Mouse (Mus musculus): ENCODE measurements around the gene 1700030J22Rik.

The 1700030J22Rik gene

DNA sequence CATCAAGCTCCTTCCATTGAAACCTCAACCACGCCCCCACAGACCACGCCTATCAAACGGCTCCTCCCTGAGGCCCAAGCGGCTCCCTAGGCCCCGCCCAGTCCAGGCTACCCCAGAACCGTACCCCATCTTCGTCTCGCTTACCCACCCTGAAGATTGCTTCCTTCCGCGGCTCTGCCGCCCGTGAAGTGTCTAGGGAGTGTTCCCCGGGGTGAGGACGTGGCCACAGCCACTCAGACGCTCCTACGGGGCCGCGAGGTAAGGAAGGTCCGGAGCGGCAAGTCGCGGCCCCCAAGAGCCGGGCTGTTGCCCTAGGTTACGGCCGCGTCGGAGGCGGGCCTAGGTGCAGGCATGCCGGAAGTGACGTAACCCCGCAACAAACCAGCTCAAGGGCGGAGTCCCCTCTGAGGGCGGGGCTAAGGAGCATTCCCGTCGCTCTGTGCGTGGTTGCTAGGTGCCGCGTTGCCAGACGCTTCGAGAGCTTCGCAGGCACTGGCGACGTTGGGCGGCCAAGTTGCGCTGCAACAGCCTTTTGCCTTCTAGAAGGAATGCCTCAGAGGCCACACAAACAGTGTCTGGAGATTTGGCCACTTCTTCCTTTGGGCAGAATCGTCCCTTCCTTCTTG, at the start of gene 1700030J22Rik:
Gene 1700030J22Rik (minus strand): TSS at position 329 of the 626 bp plus-strand sequence.
- DNase-seq (ENCODE audit: low spot score in 2 of 2), result peak; percentile 99

DNA sequence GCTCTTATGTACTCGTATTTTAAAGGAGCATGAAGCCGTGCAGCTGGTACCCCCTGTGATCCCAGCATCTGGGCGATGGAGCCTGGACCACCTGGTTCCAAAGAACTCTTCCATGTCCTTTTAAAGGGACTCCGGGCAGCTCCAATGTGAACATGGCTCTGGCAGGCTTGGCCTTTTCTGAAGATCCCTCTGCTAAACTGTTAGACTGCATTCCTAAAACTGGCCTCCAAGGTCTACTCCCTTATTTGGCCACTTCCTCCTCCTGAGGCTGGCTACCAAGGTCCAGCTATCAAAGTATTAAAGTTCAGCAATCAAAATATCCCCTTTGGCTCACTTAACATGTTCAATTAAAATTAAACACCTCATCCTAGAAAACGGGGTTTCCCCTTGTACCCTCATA, 48.8 kb upstream of the 1700030J22Rik start:
- DNase-seq (ENCODE audit: low spot score in 2 of 2), result no peak

DNA sequence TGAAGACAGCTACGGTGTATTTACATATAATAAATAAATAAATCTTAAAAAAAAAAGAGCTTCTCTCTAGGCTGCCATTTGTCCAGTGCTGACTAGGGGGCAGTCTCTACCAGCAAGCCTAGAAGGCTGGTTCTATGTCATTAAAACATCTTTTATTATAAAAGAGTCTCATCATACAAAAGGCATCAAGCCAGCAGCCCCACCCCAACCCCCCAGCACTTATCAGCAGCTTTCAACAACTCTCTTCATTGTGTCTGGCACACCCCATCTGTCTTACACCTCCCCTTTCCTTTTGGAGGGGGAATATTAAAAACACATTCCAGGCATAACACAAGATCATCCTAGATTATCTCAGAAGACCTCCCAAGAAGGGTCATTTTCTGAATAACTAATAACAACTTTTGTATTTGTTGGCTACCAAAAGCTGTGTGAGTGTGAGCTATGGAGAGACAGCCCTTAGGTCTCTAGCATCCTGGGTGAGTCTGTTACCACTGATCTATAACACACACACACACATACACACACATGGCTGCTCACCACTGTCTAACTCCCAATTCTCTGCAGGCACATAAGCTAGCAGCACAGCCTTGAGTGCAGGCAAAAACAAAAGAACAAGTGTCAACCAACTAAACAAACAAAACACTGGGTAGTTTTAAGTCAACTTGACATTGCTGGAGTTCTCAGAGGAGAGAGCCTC, 43.7 kb upstream of the 1700030J22Rik start:
- no peak for DNase-seq (ENCODE audit: low spot score in 2 of 2)

DNA sequence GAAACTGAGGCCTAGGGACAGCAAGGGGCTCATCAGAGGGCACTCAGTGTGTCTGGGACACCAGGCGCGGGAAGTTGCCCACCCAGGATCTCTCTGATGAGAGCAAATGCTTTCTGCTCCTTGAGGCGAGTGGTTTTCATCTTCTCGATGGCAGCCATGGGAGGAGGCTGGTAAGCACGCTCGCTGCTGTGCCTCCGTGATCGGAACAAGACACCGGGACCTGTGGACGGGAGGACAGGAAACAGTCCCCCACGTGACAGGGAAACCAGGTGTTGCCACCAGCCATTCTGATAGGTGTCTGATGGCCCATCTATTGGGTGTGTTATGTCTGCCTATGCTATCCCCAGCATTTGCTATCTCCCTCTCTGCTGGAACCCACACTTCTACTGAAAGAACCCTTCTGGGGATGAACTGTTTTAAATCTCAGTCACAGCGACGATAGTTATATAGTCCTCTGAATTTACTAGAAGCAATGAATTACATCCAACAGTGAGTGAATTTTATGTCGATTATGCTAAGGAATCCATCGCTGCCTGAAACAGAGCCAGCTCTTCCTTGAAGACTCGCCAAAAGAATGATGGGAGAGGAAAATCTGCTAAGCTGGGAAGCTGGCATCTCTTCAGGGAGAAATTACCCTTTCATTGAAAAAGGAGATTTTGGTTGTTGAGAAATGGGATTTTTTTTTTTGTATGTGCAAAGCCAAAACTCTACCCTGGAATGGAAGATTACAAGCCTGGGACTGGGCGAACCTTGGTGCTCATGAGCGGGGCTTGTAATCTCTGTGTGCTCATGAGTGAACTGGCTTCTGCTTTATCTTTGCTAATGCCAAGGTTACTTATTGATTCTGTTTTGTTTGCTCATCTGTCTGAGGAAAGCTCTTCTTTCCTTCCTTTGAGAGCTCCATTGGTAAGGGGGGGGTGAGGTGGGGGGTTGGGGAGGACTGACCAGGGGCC, 40.8 kb upstream of the 1700030J22Rik start:
- DNase-seq (ENCODE audit: low spot score in 2 of 2), result peak; percentile 84 to 87

DNA sequence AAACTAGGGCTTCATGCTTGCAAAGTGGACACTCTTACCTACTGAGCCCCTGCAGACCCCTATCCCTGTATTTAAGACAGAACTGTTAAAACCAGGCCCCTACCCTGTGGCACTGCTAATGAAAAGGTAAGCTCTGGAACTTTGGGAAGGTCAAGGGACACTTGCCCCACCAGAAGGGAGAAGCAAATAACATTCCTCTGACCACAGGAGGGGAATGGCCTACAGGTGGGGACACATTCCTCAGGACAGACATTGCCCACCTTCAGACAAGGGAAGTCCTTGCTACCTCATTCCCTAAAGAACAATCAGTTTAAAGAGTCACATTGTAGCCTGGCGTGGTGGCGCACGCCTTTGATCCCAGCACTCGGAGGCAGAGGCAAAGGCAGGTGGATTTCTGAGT, 39.1 kb upstream of the 1700030J22Rik start:
- DNase-seq (ENCODE audit: low spot score in 2 of 2), result no peak

DNA sequence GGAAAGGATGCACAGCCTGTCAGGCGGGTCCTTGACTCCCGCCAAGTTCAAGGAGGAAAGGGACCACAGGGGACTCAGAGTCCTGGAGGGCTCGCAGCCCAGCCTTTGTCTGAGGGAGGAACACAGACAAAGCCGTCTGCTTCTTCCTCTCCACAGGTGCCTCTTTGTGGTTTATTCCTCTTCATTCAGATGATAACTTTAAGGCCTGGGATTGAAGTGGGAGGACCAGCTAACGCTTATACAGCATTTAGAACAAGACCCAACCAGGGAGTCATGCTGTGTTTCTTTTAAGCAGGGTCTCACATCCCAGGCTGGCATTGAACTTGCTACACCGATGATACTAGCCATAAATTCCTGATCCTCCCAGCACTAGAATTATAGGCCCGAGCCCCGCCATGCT, 38.2 kb upstream of the 1700030J22Rik start:
- DNase-seq (ENCODE audit: low spot score in 2 of 2), result no peak

DNA sequence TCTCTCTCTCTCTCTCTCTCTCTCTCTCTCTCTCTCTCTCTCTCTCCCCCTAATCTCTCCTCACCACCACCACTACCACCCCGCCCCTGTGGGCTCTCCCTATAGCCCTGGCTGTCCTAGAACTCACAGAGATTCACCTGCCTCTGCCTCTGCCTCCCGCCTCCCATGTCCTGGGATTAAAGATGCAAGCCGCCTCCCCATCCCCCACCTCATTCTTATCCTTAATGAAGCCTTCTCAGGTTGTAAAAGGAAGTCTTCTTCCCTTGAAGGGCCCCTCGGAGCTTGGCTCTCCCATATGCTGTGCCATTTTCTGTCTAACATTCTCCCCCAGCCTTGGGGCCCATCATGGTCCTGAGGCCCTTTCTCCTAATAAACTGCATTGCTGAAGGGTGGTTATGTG, 36.9 kb upstream of the 1700030J22Rik start:
- no peak for DNase-seq (ENCODE audit: low spot score in 2 of 2)

DNA sequence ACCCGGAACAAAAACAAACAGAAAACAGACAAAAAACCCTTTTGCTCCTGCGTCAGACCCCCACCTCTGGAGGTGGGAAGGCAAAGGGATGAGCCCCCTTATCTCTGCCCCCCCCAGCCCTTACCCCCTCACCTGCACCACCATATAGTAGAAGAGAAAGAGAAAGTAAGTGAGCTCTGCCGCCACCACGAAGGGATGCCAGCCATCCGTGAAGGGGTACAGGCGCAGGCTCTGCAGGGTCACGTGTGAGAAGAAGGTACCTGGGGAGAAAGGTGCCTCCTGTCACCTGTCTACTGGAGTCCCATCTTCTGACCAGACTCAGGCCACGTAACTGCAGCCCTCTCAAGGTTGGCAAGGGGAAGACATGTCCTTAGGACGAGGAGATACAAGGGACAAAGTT, 32.6 kb upstream of the 1700030J22Rik start:
- no peak for DNase-seq (ENCODE audit: low spot score in 2 of 2)

DNA sequence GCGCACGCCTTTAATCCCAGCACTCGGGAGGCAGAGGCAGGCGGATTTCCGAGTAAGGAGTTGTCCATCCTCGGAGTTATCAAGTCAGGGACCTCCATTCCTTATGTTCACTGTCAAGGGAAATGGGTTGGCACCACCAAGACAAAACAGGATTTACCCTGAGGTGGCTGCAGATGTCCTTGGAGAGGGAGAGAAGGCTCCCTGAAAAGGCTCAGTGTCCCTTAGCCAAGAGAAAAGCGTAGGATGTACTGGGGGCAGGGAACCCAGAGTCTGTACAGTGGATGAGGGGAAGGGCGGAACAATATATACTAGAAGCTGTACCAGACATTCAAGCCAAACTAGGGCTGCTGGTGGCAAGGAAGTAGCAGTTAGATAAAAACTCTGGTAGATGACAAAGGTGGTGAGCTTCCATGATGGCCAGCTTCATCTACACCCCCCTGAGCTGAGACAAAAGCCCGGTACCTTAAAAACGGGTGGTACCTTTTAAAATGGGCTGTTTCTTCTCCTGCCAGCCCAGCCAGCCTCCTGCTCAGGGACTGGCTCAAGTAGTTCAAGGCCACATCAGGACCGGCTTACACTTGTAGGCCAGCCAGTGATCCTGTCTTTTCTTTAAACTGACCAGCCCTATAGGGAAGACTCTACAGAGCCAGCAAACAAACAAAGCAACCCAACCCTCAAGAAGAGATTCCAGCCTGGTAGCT, 15.4 kb upstream of the 1700030J22Rik start:
- DNase-seq (ENCODE audit: low spot score in 2 of 2), result no peak

DNA sequence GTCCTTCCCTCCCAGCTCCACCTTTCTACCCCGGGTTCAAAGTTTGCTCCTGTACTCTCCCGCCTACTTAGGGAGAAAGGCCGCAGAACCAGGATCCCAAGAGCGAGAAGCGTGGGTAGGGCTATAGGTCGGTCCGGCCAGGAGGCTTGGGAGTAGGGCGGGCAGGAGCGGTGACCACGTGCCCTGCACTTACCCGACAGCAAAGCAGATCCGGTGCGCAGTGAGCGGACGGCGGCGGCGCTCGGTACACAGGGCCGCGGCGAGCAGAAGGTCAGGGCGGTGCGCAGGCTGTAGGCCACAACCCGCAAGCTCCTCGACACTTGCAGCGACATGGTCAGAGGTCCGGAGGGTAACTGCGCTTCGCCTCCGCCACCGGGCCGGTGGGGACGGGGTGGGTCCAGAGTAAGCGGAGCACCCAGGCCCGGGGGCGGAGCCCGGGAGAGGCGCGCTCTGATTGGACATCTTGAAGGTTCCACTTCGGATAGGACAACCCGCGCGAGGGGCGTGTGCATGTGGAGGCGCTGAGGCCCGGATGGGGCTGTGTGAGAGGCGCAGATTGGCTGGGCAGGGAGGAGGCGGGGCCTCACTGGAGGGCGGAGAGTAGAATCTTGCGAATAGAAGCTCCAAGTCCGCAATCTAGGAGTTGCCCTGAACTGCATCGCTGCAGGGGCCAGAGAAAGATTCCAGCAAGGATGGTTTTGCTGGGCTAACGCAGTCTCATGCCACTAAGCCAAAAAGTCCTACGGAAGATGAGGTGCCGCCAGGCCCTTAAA, 14.5 kb upstream of the 1700030J22Rik start, which contains the start of gene Gcsh:
Gene Gcsh (minus strand): TSS at position 443 of the 773 bp plus-strand sequence.
- peak; percentile 99 for DNase-seq (ENCODE audit: low spot score in 2 of 2)

DNA sequence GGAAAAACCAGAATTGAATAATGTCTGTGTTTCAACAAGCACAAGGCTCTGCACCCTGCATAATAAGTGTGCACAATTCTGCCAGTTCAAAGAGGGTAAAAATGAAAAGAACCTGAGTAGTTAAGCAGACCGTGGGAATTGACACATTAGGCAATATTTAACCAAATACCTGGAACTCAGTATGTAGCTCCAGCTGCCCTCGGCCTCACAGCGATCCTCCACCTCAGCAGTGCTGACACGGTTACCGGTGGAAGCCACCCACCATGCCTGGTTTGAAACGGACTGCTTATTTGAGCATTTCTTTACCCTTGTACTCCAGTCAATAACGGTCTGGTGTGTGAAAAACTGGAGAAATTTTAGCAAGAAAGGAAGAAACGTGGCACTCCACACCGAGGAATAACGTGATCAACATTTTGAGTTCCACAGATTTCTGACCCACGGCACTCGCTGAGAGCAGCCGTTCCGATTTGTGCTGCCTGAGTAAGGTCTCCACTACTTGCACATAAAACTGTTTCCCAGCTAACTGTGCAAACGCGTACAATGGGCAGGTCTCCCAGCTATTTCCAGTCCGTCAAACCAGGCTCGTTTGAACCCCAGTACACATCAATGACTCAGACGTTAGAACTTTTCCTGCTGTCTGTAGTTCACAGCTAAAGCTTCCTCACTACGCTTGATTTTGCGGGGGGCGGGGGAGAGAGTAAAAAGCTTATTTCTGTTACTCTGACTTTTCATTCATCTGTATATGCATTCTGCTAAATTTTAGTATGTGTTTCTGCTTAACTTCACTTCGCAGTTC, 13.6 kb upstream of the 1700030J22Rik start:
- DNase-seq (ENCODE audit: low spot score in 2 of 2), result no peak

DNA sequence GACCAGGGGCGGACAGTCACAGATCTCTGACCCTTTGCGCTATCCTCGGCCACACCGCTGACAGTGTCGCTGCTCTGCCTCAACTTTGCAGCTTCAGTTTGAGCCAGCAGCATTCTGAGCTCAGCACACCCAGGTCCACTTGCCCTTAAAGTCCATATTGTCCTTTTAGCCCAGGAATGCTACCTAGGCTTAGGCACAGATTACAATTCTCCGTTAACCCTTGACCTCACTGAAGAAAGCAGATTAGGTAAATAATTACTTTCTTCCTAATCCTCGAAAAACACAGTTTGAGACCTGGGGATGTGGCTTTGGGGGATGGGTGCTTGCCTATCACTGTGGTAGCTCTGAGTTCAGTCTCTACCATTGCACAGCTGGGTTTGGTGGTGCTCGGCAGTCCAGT, 12.5 kb upstream of the 1700030J22Rik start:
- DNase-seq (ENCODE audit: low spot score in 2 of 2), result no peak

DNA sequence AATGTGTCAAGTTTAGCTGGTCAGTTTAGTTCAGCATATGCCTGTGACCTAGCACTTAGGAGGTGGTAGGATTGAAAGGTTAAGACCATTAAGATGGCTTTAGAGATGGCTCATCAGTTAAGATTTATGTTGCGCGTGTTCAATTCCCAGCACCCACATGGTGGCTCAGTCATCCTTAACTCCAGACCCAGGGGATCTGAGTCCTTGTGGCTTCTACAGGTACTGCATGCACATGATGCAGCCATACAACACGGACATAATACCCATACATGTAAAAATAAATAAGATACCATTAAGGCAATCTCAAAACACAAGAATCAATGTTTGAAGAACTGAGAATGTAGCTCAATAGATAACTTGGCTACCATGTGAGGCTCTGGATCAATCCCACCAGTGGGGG, 11.1 kb upstream of the 1700030J22Rik start:
- no peak for DNase-seq (ENCODE audit: low spot score in 2 of 2)

DNA sequence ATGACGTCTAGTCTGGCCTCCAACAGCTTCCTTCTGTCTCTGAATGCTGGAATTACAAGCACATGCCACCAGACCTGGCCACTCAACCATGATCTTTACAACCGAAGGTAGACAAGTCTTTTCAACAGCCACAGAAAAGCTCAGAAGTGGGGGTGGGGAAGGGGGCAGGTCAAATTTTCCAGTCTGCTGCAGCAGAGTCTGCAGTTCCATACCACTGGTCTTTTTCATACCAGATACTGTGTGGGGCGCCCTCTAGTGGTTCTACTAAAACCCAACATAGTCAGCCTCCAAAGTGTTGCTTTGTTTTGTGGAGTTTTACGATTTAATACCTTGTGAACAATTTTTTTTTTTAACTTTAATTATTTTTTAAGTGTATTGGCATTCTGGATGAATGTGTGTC, 1.4 kb upstream of the 1700030J22Rik start:
- peak; percentile 61 to 76 for DNase-seq (ENCODE audit: low spot score in 2 of 2)

DNA sequence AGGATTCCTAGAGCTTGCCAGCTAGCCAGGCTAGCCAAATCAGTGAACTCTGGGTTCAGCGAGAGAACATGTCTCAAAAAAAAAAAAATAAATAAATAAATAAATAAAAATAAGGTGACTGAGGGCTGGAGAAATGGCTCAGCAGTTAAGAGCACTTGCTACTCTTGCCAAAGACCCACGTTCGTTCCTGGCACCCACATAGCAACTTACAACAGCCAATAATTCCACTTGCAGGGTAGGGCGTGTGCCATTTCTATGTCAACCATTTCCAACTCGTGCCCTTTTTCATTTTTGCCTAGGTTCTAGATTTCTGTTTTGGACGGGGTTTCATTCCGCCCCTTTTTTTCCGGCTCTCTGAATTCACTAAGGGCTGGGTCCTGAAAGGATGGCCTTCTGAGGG, 707 bp downstream of the 1700030J22Rik start:
- DNase-seq (ENCODE audit: low spot score in 2 of 2), result no peak

DNA sequence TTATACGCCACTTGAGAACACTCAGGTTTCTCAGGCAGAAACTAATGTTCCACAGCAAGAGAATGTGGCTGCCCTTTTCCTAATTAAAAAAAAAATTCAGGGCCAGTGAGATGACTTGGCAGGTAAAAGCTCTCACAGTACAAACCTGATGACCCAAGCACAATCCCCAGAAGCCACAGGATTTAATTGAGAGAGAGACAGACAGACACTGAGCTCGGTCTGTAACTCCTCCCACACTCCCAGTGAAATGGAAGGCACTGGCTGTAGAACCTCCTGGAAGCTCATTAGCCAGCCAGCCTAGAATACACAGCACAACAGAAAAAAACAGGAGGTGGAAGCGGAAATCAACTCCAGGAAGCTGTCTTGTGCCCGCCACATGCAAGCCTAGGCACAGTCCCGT, 3.2 kb downstream of the 1700030J22Rik start:
- DNase-seq (ENCODE audit: low spot score in 2 of 2), result no peak

DNA sequence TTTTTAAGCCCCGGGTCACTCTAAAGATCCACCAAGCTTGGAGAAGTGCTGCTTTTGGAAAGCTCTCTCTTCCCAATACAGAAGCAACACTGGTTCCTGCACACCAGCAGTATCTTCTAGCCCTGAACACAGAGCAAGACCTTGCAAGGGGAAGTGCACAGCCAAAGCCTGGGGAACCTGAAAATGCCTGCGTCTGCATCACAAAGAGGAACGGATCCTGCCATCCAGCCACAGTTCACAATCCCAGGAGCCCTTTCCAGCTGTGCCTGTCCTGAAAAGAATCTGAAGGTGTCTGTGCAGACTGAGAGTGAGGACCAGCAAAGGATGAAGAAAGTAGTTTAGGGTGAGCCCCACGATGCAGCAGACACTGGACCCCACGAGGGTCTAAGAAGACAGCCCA, 3.7 kb downstream of the 1700030J22Rik start:
- no peak for DNase-seq (ENCODE audit: low spot score in 2 of 2)

DNA sequence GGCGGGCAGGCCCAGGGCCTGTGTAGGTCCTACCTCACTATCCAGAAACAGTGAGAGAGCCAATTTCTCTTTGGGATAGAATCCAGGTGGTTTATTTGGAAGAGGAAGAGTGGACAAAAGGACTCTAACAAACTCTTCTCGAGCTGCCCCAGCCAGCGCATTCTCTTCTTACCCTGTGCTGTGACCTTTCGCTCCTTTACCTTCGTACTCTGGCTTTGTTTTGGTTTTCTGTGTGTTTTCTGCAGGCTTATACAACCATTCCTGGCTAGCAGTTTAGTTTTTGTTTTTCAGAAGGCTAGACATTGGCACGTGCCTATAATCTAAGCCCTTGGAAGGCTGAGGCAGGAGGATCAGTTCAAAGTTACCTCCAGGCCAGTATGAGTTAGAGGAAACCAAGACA, 9.2 kb downstream of the 1700030J22Rik start:
- DNase-seq (ENCODE audit: low spot score in 2 of 2), result no peak

DNA sequence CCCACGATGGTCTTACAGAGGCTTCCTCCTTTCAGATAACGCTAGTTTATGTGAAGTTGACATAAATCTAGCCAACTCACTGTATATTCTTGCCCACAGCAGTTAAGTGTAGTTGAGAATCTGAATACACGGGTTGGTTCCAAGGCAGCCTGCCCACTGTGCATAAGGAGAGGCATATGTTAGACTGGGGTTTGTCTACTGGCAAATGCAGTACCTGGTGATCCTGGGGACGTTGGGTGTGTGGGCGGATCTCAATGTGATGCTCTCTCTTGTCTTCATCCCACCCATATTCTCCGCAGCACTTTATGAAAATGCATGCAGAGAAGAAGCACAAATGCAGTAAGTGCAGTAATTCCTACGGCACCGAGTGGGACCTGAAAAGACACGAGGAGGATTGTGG, 24.3 kb downstream of the 1700030J22Rik start:
- peak; percentile 87 to 92 for DNase-seq (ENCODE audit: low spot score in 2 of 2)

DNA sequence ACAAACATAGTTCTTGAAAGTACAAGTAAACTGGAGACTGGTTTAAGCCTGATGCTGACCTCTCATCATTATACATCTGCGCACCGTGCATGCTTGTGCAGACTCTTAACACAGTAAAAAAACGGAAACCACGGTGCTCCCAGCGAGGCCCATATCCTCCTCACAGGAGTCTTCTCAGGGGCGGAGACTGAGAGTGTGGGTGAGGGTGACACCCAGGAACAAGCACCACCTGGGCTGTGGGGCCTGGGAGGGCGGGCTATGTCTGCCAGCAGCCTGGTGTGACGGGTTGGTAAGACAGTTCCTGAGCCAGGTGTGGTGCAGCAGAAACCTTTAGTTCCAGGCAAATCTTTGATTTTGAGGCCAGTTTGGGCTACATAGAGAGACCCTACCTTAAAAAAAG, 26.3 kb downstream of the 1700030J22Rik start:
- DNase-seq (ENCODE audit: low spot score in 2 of 2), result no peak

Data from right cerebral cortex, postnatal 10 days (tissue).